Mouse (Mus musculus): Measurements from ENCODE around the gene Dhx57. TPM values are rescaled to one million over a fixed set of nuclear protein-coding genes. Genes with fewer than 3 reads are reported as not detected.
"Not testable (repeated sequence)": the region's sequence is repeated elsewhere in the genome, so short reads cannot be mapped to it uniquely, and the experiment has no call there.

Gene Dhx57
- polyA plus RNA-seq, 1 experiment from 2014 or later, result 16.6 TPM

DNA sequence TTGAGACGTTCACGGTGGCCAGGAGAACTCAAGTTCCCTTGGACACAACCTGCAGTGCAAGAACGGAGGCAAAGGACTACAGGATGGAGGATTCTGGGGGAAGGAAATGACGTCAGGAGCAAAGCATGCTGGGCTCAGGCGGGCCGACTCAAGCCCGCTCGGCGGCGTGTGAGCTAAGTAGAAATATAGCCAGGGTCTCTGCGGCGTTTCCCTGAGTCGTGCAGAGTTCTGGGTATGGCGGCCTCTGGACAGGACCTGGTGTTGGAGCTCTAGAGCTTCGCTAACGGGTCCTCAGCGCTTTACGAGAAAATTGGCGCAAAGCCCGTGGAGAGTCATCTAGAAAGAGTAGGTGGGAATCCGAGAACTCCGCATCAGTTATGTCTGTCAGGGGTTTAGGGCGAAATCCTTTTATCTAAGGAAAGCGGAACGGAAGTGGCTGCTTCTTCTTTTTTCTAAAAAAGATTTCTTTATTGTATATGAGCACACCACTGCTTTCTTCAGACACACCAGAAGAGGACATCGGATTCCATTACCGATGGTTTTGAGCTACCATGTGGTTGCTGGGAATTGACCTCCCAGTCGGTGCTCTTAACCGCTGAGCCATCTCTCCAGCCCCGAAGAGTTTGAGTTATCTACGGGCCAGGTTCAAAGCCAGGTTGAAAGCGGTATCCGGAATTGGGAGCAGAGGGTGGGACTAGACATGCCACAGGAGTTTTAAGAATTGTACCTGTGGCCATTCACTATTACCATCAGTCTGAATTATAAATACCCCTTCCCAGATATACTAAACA is 65.8 kb downstream of the Dhx57 start, which contains the start of gene Gemin6:
Gemin6 (plus strand) TSS at position 116 of the 791 bp plus-strand sequence.
- Histone ChIP-seq H3K4me1 (replicated peaks; ENCODE audit: control insufficient read depth, insufficient read depth, low read length) (0 out of 2 replicates have a peak, but pooled peaks cover 3% of the 10 kb centered on the region), H3K27ac (ENCODE audit: low read depth) (peak within 1 kb of the TSS; percentile 94), H3K9ac (ENCODE audit: low read length) (peak within 1 kb of the TSS; percentile 76), H3K9me3 (ENCODE audit: control insufficient read depth, low read length) (no peaks in the 10 kb centered on the region), H3K27me3 (replicated peaks; ENCODE audit: control insufficient read depth, insufficient read depth, low read length) (no peaks in the 10 kb centered on the region), H3K36me3 (ENCODE audit: control insufficient read depth, insufficient read depth, low read length) (peaks cover 12% of the 10 kb centered on the region; the same call in 1 of the 2 replicates), H3K4me2 (ENCODE audit: low read length) (peak within 1 kb of the TSS; percentile 76), H3K4me3 (ENCODE audit: low read depth, low read length) (peak within 1 kb of the TSS; percentile 67)
- WGBS, result under 1% methylated on average over 33 of the region's 33 CpGs
- DNase-seq (ENCODE audit: low spot score) (peak; percentile 90), ATAC-seq (replicated peaks; ENCODE audit: low FRiP score, low TSS enrichment, low read depth) (peak; percentile 97)

DNA sequence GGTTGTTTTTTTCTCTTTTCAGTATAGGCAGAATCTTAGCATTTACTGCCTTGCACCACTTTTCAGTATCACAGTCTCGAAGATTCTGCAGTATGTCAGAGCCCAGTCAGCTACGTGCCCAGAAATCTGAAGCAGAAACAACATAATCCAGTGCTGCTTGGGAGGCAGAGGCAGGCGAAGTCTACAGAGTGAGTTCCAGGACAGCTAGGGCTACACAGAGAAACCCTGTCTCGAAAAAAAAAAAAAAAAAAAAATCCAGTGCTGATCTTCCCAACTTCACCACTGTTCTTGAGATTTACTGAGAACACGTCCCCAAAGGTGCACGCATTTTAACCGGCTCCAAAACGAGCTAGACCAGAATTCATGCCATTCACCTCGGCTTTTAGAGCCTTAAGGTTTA is 66.4 kb downstream of the Dhx57 start:
- 7% methylated on average over 9 of the region's 9 CpGs for WGBS
- peak overlapping the region; percentile 94 for H3K27ac ChIP-seq (ENCODE audit: low read depth)
- no peaks in the 10 kb centered on the region for H3K27me3 ChIP-seq (replicated peaks; ENCODE audit: control insufficient read depth, insufficient read depth, low read length)
- 0 out of 2 replicates have a peak, but pooled peaks cover 3% of the 10 kb centered on the region for H3K4me1 ChIP-seq (replicated peaks; ENCODE audit: control insufficient read depth, insufficient read depth, low read length)
- ATAC-seq (replicated peaks; ENCODE audit: low FRiP score, low TSS enrichment, low read depth) (no peak; the same call in 1 of the 2 replicates), DNase-seq (ENCODE audit: low spot score) (no peak)
- H3K4me2 ChIP-seq (ENCODE audit: low read length), result peak overlapping the region; percentile 76
- H3K36me3 ChIP-seq (ENCODE audit: control insufficient read depth, insufficient read depth, low read length), result peaks cover 7% of the 10 kb centered on the region; the same call in 1 of the 2 replicates
- H3K4me3 ChIP-seq (ENCODE audit: low read depth, low read length), result peak overlapping the region; percentile 67
- H3K9me3 ChIP-seq (ENCODE audit: control insufficient read depth, low read length), result no peaks in the 10 kb centered on the region
- H3K9ac ChIP-seq (ENCODE audit: low read length), result peak overlapping the region; percentile 76

DNA sequence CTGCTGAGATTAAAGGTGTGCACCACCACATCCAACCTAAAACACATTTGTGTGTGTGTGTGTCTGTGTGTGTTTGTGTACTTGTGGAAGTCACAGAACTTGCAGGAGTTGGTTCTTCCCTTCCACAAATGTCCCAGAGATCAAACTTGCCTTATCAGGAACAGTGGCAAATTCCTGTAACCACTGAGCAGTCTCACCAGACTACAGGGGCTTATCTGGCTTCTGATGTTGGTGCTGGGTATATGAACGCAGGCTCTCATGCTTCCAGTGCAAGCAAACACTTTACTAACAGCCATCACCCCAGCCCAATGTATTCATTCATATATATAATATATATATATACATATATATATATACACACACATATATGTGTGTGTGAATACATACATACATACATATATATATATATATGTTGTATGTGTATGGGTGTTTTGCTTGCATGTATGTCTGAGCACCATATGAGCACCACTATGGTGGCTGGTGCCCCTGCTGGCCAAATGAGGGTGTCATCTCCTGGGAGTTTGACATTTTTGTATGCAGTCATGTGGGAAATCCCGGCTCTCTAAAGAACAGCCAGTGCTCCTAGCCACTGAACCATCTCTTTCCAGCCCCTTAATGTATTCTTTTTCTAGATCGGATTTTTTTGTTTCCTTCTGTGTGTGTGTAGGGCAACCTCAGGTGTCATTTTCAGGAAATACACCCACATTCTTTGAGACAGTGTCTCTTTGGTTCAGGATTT is 68.2 kb downstream of the Dhx57 start:
- Histone ChIP-seq H3K36me3 (ENCODE audit: control insufficient read depth, insufficient read depth, low read length) (0 out of 2 replicates have a peak, but pooled peaks cover 3% of the 10 kb centered on the region), H3K27me3 (replicated peaks; ENCODE audit: control insufficient read depth, insufficient read depth, low read length) (no peaks in the 10 kb centered on the region), H3K4me1 (replicated peaks; ENCODE audit: control insufficient read depth, insufficient read depth, low read length) (0 out of 2 replicates have a peak, but pooled peaks cover 3% of the 10 kb centered on the region), H3K4me3 (ENCODE audit: low read depth, low read length) (no peak overlapping the region), H3K4me2 (ENCODE audit: low read length) (no peak overlapping the region), H3K9ac (ENCODE audit: low read length) (no peak overlapping the region), H3K9me3 (ENCODE audit: control insufficient read depth, low read length) (no peaks in the 10 kb centered on the region), H3K27ac (ENCODE audit: low read depth) (no peak overlapping the region)
- DNase-seq (ENCODE audit: low spot score) (no peak), ATAC-seq (replicated peaks; ENCODE audit: low FRiP score, low TSS enrichment, low read depth) (no peak)
- 66% methylated on average over 3 of the region's 3 CpGs for WGBS

DNA sequence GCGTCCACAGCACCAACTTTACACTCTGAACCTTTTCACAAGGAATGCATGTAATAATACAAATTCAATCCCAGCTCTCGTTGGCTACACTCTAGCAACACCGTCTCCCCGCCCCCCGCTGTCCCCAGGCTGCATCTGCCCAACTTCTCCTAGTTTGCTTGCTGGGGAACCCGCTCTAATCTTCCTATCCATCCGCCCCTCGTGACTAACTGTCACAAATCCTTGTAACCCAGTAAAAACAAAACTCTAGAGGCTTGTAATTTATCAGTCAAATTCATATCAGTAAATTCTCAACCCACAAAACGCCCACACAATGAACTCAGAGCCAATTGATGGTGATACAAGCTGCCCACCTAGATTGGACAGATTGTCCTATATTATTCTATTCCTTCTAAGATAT is 69.1 kb downstream of the Dhx57 start:
- Histone ChIP-seq H3K27ac (ENCODE audit: low read depth) (no peak overlapping the region), H3K36me3 (ENCODE audit: control insufficient read depth, insufficient read depth, low read length) (no peaks in the 10 kb centered on the region), H3K27me3 (replicated peaks; ENCODE audit: control insufficient read depth, insufficient read depth, low read length) (no peaks in the 10 kb centered on the region), H3K9ac (ENCODE audit: low read length) (no peak overlapping the region), H3K4me2 (ENCODE audit: low read length) (no peak overlapping the region), H3K4me1 (replicated peaks; ENCODE audit: control insufficient read depth, insufficient read depth, low read length) (0 out of 2 replicates have a peak, but pooled peaks cover 3% of the 10 kb centered on the region), H3K4me3 (ENCODE audit: low read depth, low read length) (no peak overlapping the region), H3K9me3 (ENCODE audit: control insufficient read depth, low read length) (no peaks in the 10 kb centered on the region)
- no peak for ATAC-seq (replicated peaks; ENCODE audit: low FRiP score, low TSS enrichment, low read depth)
- no peak for DNase-seq (ENCODE audit: low spot score)
- WGBS, result 64% methylated on average over 9 of the region's 9 CpGs

DNA sequence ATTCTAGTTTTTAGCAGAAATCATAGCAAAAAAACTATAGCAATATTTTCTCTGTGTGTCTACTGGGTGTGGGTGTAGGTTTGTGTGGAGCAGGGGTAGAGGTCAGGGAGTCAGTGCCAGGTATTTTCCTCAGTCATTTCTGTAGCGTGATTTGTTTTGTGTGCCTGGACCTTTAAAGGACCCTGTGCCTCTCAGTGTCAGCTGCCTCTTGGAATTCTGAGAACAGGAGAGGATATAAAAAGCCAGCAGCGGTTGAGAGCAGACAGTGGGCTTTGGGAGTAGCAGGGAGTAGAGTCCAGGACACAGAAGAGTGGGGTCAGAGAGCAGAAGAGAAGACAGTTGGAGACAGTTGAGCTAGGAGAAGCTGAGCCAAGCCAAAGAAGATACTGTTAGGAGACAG is 70.1 kb downstream of the Dhx57 start:
- DNase-seq (ENCODE audit: low spot score) (no peak), ATAC-seq (replicated peaks; ENCODE audit: low FRiP score, low TSS enrichment, low read depth) (no peak)
- H3K4me2 ChIP-seq (ENCODE audit: low read length), result no peak overlapping the region
- H3K4me1 ChIP-seq (replicated peaks; ENCODE audit: control insufficient read depth, insufficient read depth, low read length), result 0 out of 2 replicates have a peak, but pooled peaks cover 3% of the 10 kb centered on the region
- H3K9me3 ChIP-seq (ENCODE audit: control insufficient read depth, low read length), result no peaks in the 10 kb centered on the region
- no peaks in the 10 kb centered on the region for H3K27me3 ChIP-seq (replicated peaks; ENCODE audit: control insufficient read depth, insufficient read depth, low read length)
- H3K27ac ChIP-seq (ENCODE audit: low read depth), result no peak overlapping the region
- 72% methylated on average over 2 of the region's 2 CpGs for WGBS
- H3K36me3 ChIP-seq (ENCODE audit: control insufficient read depth, insufficient read depth, low read length), result no peaks in the 10 kb centered on the region
- H3K9ac ChIP-seq (ENCODE audit: low read length), result no peak overlapping the region
- no peak overlapping the region for H3K4me3 ChIP-seq (ENCODE audit: low read depth, low read length)

DNA sequence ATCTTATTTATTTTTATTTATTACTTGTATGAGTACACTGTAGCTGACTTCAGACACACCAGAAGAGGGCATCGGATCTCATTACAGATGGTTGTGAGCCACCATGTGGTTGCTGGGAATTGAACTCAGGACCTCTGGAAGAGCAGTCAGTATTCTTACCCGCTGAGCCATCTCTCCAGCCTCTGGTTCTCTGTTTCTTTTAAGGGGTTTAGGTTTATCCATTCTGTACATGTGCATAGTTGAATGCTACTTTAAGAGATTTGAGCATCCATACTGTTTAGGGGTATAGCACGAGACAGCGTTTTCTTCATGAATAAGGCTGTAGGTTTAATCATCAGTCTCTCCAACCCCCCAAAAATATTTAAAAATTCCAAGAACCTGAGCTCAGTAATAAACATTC is 76.3 kb downstream of the Dhx57 start:
- not testable (repeated sequence) for H3K9ac ChIP-seq (ENCODE audit: low read length); H3K9me3 ChIP-seq (ENCODE audit: control insufficient read depth, low read length); DNase-seq (ENCODE audit: low spot score); H3K27ac ChIP-seq (ENCODE audit: low read depth); H3K4me1 ChIP-seq (replicated peaks; ENCODE audit: control insufficient read depth, insufficient read depth, low read length); H3K36me3 ChIP-seq (ENCODE audit: control insufficient read depth, insufficient read depth, low read length); H3K27me3 ChIP-seq (replicated peaks; ENCODE audit: control insufficient read depth, insufficient read depth, low read length); ATAC-seq (replicated peaks; ENCODE audit: low FRiP score, low TSS enrichment, low read depth); H3K4me3 ChIP-seq (ENCODE audit: low read depth, low read length); H3K4me2 ChIP-seq (ENCODE audit: low read length)
- WGBS, result 90% methylated on average over 4 of the region's 4 CpGs

DNA sequence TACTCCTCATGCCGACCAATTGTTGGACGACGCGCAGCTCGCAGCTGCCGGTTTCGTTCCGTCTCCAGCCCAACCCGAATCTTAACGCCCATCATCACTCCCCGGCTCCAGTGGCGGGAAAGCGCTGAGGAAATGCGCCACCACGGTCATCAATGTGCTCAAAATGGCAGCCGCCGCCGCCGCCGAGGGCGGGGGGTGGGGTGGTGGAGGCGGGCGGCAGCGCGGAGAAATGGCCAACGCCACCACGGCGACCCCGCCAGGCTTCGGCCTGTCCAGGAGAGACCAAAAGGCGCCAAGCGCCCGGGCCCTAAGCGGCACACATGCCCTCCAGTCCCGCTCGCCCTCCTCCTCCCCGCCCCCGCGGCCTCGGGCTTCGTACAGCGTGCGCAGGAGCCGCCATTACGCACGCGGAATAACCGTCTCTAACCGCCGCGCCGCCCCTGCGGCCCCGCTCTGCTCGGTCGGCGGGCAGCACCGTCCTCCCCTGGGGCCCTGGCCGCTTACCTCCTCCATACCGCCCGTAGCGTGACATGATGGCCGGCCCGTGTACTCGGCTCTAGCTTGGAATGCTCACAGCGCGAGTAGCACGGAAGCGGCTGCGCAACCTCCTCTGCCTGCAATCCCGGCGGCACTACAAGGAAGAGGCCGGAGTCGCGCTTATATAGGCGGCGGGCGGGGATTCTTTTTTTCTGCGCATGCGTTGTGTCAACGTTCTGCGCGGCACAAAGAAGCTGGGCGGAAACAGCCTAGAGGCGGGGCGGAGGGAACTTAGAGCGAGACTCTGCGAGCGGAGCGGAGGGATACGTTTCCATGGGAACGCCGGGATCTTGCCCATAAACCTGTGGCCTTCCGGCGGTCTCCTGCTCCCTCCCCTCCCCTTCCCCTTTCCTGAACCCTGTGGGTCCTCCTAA is 83.3 kb downstream of the Dhx57 start, which contains the start of the genes Srsf7 and Ttc39d:
Srsf7 (minus strand) TSS at position 637 of the 911 bp plus-strand sequence.
Ttc39d (plus strand) TSS at position 790 of the 911 bp plus-strand sequence.
- H3K9me3 ChIP-seq (ENCODE audit: control insufficient read depth, low read length), result no peaks in the 10 kb centered on the region
- ATAC-seq (replicated peaks; ENCODE audit: low FRiP score, low TSS enrichment, low read depth) (peak; percentile 93), DNase-seq (ENCODE audit: low spot score) (peak; percentile 100)
- H3K9ac ChIP-seq (ENCODE audit: low read length), result peak within 1 kb of the TSS; percentile 99
- no peaks in the 10 kb centered on the region for H3K27me3 ChIP-seq (replicated peaks; ENCODE audit: control insufficient read depth, insufficient read depth, low read length)
- peak within 1 kb of the TSS; percentile 97 for H3K4me3 ChIP-seq (ENCODE audit: low read depth, low read length)
- WGBS, result under 1% methylated on average over 83 of the region's 95 CpGs
- peak within 1 kb of the TSS; percentile 99 for H3K27ac ChIP-seq (ENCODE audit: low read depth)
- peaks cover 34% of the 10 kb centered on the region for H3K36me3 ChIP-seq (ENCODE audit: control insufficient read depth, insufficient read depth, low read length)
- no peaks in the 10 kb centered on the region; the same call in 1 of the 2 replicates for H3K4me1 ChIP-seq (replicated peaks; ENCODE audit: control insufficient read depth, insufficient read depth, low read length)
- peak within 1 kb of the TSS; percentile 84 for H3K4me2 ChIP-seq (ENCODE audit: low read length)

DNA sequence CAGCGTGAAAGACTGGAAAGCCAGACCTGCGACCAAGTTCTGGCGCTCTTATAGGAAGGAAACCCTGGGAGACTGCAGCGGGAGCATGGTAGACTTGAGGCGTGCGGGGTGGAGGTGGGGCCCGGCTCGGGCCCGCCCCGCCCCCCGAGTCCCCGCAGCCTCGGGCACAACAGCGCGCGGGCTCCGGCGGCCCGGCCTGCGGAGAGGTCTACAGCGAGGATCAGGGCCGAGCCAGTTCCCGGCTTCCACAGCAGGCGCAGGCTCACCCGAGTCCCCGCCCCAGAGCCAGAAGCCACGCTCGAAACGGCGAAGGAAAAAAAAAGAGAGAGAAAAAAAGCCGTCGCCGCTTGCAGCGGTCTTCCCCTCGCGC is 84.0 kb downstream of the Dhx57 start:
- ATAC-seq (replicated peaks; ENCODE audit: low FRiP score, low TSS enrichment, low read depth), result peak; percentile 66
- H3K9ac ChIP-seq (ENCODE audit: low read length), result peak overlapping the region; percentile 99
- H3K4me1 ChIP-seq (replicated peaks; ENCODE audit: control insufficient read depth, insufficient read depth, low read length), result no peaks in the 10 kb centered on the region; the same call in 1 of the 2 replicates
- H3K4me3 ChIP-seq (ENCODE audit: low read depth, low read length), result peak overlapping the region; percentile 97
- DNase-seq (ENCODE audit: low spot score), result no peak
- H3K27me3 ChIP-seq (replicated peaks; ENCODE audit: control insufficient read depth, insufficient read depth, low read length), result no peaks in the 10 kb centered on the region
- H3K27ac ChIP-seq (ENCODE audit: low read depth), result peak overlapping the region; percentile 99
- H3K4me2 ChIP-seq (ENCODE audit: low read length), result peak overlapping the region; percentile 84
- H3K9me3 ChIP-seq (ENCODE audit: control insufficient read depth, low read length), result no peaks in the 10 kb centered on the region
- H3K36me3 ChIP-seq (ENCODE audit: control insufficient read depth, insufficient read depth, low read length), result peaks cover 41% of the 10 kb centered on the region
- under 1% methylated on average over 36 of the region's 36 CpGs for WGBS
